Mouse (Mus musculus) embryonic facial prominence, embryonic 11.5 days (tissue): ENCODE measurements around the gene Gpr37l1. TPM values are rescaled to one million over a fixed set of nuclear protein-coding genes. Genes with fewer than 3 reads are reported as not detected.

Experiments
- ATAC-seq: fragments of 200-750 bp; cut with Nextera tagmentation; replicated peaks from 2 replicates; pipeline ENCODE4 v1.8.0; 2017; ENCODE audit warnings: low read depth; ENCODE audit not compliant: insufficient number of reproducible peaks, low FRiP score, low TSS enrichment
- DNase-seq: peaks from one replicate; pipeline ENCODE4 v3.0.0-alpha.2; 2015; ENCODE audit warnings: low spot score
- H3K27ac ChIP-seq: fragments of 300-500 bp; sonication (generic); replicated peaks from 2 replicates; pipeline ENCODE4 v1.5.1; 2014; ENCODE audit warnings: mild to moderate bottlenecking, low read depth, low read length, control low read depth
- H3K27me3 ChIP-seq: fragments of 300-500 bp; sonication (generic); 2 replicates; pipeline ENCODE4 v1.6.1; 2014; ENCODE audit warnings: mild to moderate bottlenecking, low read length, moderate library complexity, mixed read lengths; ENCODE audit not compliant: control insufficient read depth, insufficient read depth
- H3K36me3 ChIP-seq: fragments of 300-500 bp; sonication (generic); replicated peaks from 2 replicates; pipeline ENCODE4 v1.6.1; 2014; ENCODE audit warnings: low read depth, mild to moderate bottlenecking, low read length, moderate library complexity, mixed read lengths; ENCODE audit not compliant: control insufficient read depth, insufficient read depth
- H3K4me1 ChIP-seq: fragments of 300-500 bp; sonication (generic); 2 replicates; pipeline ENCODE4 v1.6.1; 2014; ENCODE audit warnings: low read length, mixed read lengths; ENCODE audit not compliant: control insufficient read depth, insufficient read depth
- H3K4me2 ChIP-seq: fragments of 300-500 bp; sonication (generic); 2 replicates; pipeline ENCODE4 v1.6.1; 2014; ENCODE audit warnings: low read depth, mild to moderate bottlenecking, control low read depth, low read length, moderate library complexity
- H3K4me3 ChIP-seq: fragments of 300-500 bp; sonication (generic); 2 replicates; pipeline ENCODE4 v1.5.1; 2014; ENCODE audit warnings: low read depth, low read length, control low read depth
- H3K9ac ChIP-seq: fragments of 300-500 bp; sonication (generic); replicated peaks from 2 replicates; pipeline ENCODE4 v1.6.1; 2014; ENCODE audit warnings: mild to moderate bottlenecking, control low read depth, low read length
- H3K9me3 ChIP-seq: fragments of 300-500 bp; sonication (generic); replicated peaks from 2 replicates; pipeline ENCODE4 v1.6.1; 2016; ENCODE audit warnings: mild to moderate bottlenecking, low read length, inconsistent platforms, mixed read lengths; ENCODE audit not compliant: control insufficient read depth
- WGBS: fragments of 180-500 bp; shearing (Covaris S2); extraction: QIAGEN DNeasy Blood & Tissue Kit; methylation state at CpG from one replicate; pipeline ENCODE4 v1.1.7; 2014; 5-methylcytosine and 5-hydroxymethylcytosine counted together
- polyA plus RNA-seq: library from polyadenylated mRNA; unstranded; fragments of >200 nt; fragmentation: Nextera tagmentation; extraction: Ambion mirVana; gene quantifications from 2 replicates; pipeline ENCODE4 v1.2.1, GENCODE M21; 2014

Gene Gpr37l1
- polyA plus RNA-seq, 1 experiment from 2014 or later = not detected

- H3K36me3 ChIP-seq = no peaks in the 10 kb centered on the region
- 81% methylated on average over 7 of the region's 7 CpGs for WGBS
- H3K27me3 ChIP-seq = no peaks in the 10 kb centered on the region
- no peak overlapping the region for H3K4me2 ChIP-seq
- H3K9me3 ChIP-seq = no peaks in the 10 kb centered on the region
- H3K4me3 ChIP-seq = no peak overlapping the region
- H3K4me1 ChIP-seq = no peaks in the 10 kb centered on the region
- no peak overlapping the region for H3K9ac ChIP-seq
- DNase-seq = no peak
- ATAC-seq = no peak
- H3K27ac ChIP-seq = no peak overlapping the region
These were observed 11.4 kb upstream of the Gpr37l1 start for GRCm38 (mm10) chr1:135178863-135179262.

GRCm38 (mm10) chr1:135177724-135178123 lies 10.2 kb upstream of the Gpr37l1 start:
- Histone ChIP-seq H3K27me3 (no peaks in the 10 kb centered on the region), H3K4me1 (no peaks in the 10 kb centered on the region), H3K27ac (no peak overlapping the region), H3K9ac (no peak overlapping the region), H3K4me3 (no peak overlapping the region), H3K36me3 (no peaks in the 10 kb centered on the region), H3K9me3 (no peaks in the 10 kb centered on the region), H3K4me2 (no peak overlapping the region)
- 88% methylated on average over 3 of the region's 3 CpGs for WGBS
- no peak for ATAC-seq
- DNase-seq = no peak

DNA sequence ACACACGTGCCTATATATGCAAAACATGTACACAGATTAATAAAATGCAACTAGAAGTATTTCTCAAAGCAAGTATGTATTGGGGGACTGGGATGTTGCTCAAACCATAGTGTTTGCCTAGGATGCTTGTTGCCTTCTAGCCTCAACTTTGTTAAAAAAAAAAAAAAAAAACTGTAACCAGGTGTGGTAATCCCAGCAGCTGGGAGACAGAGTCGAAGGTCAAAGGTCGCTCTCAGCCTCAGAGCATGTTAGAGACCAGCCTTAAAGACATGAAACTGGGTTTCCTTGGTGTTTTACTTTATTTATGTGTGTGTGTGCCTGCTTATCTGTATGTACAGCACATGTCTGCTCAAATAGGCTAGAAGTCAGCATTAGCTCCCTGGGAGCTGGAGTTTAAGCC lies 7.7 kb upstream of the Gpr37l1 start:
- Histone ChIP-seq H3K4me3 (no peak overlapping the region), H3K27me3 (no peaks in the 10 kb centered on the region), H3K4me1 (no peaks in the 10 kb centered on the region), H3K27ac (no peak overlapping the region), H3K9ac (no peak overlapping the region), H3K36me3 (no peaks in the 10 kb centered on the region), H3K4me2 (no peak overlapping the region), H3K9me3 (no peaks in the 10 kb centered on the region)
- WGBS = 77% methylated on average over 3 of the region's 3 CpGs
- DNase-seq (no peak), ATAC-seq (no peak)

GRCm38 (mm10) chr1:135173311-135173710 lies 5.8 kb upstream of the Gpr37l1 start:
- 91% methylated on average over 6 of the region's 6 CpGs for WGBS
- Histone ChIP-seq H3K9me3 (no peaks in the 10 kb centered on the region), H3K36me3 (no peaks in the 10 kb centered on the region), H3K4me2 (no peak overlapping the region), H3K4me1 (no peaks in the 10 kb centered on the region), H3K27ac (no peak overlapping the region), H3K9ac (no peak overlapping the region), H3K4me3 (no peak overlapping the region), H3K27me3 (no peaks in the 10 kb centered on the region)
- no peak for DNase-seq
- ATAC-seq = no peak

DNA sequence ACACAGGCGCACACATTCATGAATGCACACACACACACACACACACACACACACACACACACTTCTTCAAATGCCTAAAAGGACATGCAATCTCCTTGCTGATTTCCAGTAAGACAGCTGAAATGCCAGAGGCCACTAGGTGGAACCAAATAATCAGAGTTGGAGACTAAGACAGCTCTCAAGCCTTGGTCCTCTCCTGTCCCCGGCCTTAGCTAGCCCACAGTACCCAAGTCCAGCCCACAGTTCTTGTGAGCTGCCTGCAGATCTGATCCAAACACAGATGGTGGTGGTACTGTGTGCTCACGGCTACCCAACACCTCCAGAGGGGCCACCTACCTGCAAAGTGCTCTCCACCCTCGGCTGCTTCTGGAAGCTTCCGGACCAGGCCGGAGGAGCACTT lies 4.5 kb upstream of the Gpr37l1 start:
- H3K9ac ChIP-seq = no peak overlapping the region
- 57% methylated on average over 6 of the region's 6 CpGs for WGBS
- ATAC-seq (peak; percentile 66; the same call in 1 of the 2 replicates), DNase-seq (peak; percentile 86)
- no peaks in the 10 kb centered on the region for H3K9me3 ChIP-seq
- H3K4me2 ChIP-seq = no peak overlapping the region
- H3K27me3 ChIP-seq = no peaks in the 10 kb centered on the region
- H3K27ac ChIP-seq = no peak overlapping the region
- H3K4me3 ChIP-seq = no peak overlapping the region
- H3K4me1 ChIP-seq = no peaks in the 10 kb centered on the region
- H3K36me3 ChIP-seq = no peaks in the 10 kb centered on the region

DNA sequence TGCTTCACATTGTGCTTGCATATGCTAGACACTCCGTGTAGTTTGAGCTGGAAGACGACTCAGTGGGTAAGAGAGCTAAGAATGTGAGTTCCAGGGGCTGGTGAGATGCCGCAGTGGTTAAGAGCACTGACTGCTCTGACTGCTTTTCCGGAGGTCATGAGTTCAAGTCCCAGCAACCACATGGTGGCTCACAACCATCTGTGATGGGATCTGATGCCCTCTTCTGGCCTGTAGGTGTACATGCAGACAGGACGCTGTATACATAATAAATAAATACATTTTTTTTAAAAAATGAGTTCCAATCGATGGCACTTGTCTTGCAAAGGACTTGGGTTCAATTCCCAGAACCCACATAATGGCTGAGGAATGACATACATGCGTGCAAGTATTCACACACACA lies 3.7 kb upstream of the Gpr37l1 start:
- Histone ChIP-seq H3K4me2 (no peak overlapping the region), H3K4me1 (no peaks in the 10 kb centered on the region), H3K4me3 (no peak overlapping the region), H3K9me3 (no peaks in the 10 kb centered on the region), H3K27ac (no peak overlapping the region), H3K27me3 (no peaks in the 10 kb centered on the region), H3K36me3 (no peaks in the 10 kb centered on the region), H3K9ac (no peak overlapping the region)
- DNase-seq (no peak), ATAC-seq (no peak)
- 81% methylated on average over 7 of the region's 7 CpGs for WGBS

DNA sequence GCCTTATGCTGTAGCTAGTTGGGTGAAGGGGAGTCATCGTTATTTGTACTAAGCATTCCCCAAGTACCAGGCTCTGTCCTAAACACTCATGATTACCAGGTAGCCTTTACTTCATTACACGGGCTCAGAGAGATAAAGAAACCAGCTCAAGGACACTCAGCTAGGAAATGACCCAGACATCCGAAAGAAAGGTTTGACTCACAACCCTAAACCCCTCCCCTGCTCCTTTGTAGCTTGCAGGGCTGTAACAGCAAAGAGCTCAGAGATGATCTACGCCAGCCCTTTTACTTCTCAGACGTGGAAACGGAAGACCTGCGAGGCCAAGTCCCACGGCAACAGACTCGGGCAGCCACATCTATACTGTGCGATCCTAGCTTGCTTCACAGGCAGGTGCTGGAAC lies 2.8 kb upstream of the Gpr37l1 start:
- Histone ChIP-seq H3K4me3 (no peak overlapping the region), H3K4me2 (no peak overlapping the region), H3K9me3 (no peaks in the 10 kb centered on the region), H3K36me3 (no peaks in the 10 kb centered on the region), H3K4me1 (no peaks in the 10 kb centered on the region), H3K27ac (no peak overlapping the region), H3K27me3 (no peaks in the 10 kb centered on the region), H3K9ac (no peak overlapping the region)
- WGBS = 70% methylated on average over 10 of the region's 10 CpGs
- ATAC-seq (no peak), DNase-seq (no peak)

DNA sequence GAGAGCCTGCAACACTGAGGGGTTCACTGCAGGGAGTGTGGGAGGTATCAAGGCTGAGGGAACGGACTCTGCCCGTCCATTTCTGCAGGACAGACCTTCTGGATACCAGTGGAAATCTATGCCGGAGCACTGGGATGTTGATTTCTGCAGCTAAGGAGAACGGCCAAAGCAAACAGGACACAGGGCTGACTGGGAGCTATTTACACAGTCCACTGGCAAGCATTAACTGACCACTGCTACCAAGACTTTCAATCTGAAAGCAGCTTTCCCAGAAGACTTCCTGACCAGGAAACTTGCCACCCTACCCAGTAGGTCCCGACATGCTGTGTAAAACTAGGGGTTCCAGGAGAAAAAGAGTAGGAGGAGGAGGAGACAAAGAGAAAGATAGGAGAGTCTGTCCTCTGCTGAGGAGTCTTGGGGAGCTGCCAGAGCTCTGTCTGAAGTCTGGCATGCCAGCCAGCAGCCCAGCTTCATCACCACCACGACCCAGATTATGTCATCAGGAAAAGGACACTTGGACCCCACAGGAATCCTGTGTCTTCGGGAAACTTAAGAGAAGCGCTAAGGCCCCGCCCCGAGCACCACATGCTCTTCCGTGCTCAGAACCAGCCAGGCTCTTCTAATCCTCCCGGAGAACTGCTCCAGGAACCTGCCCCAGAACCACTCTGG lies 2.2 kb upstream of the Gpr37l1 start:
- no peaks in the 10 kb centered on the region for H3K9me3 ChIP-seq
- H3K4me2 ChIP-seq = no peak overlapping the region
- H3K27ac ChIP-seq = no peak overlapping the region
- no peaks in the 10 kb centered on the region for H3K36me3 ChIP-seq
- no peak overlapping the region for H3K4me3 ChIP-seq
- WGBS = 62% methylated on average over 12 of the region's 12 CpGs
- no peaks in the 10 kb centered on the region for H3K27me3 ChIP-seq
- ATAC-seq = no peak
- H3K9ac ChIP-seq = no peak overlapping the region
- H3K4me1 ChIP-seq = no peaks in the 10 kb centered on the region
- no peak for DNase-seq
